Mouse (Mus musculus) lung, adult 2 months (tissue): ENCODE results near the gene Kctd2. TPM values are rescaled to one million over a fixed set of nuclear protein-coding genes. Genes with fewer than 3 reads are reported as not detected.

ENCODE experiments used
- DNase-seq: peaks from one replicate; pipeline ENCODE4 v3.0.0; 2022
- H3K4me1 ChIP-seq: fragments of 200-500 bp; 2 replicates; pipeline ENCODE4 v1.6.1; 2011; ENCODE audit warnings: low read length; ENCODE audit not compliant: control insufficient read depth, insufficient read depth
- H3K4me3 ChIP-seq: fragments of 200-500 bp; replicated peaks from 2 replicates; pipeline ENCODE3; 2011; ENCODE audit warnings: low read depth, mild to moderate bottlenecking, control low read depth, low read length; ENCODE audit errors: extremely low read depth
- CTCF ChIP-seq: fragments of 200-500 bp; IDR thresholded peaks from 2 replicates; pipeline ENCODE4 v1.5.1; 2011; ENCODE audit warnings: mild to moderate bottlenecking, low read length, control low read depth; ENCODE audit not compliant: insufficient read depth
- POLR2A ChIP-seq: fragments of 200-500 bp; IDR thresholded peaks from 2 replicates; pipeline ENCODE4 v1.6.1; 2011; ENCODE audit warnings: low read depth, mild to moderate bottlenecking, control low read depth, low read length, borderline replicate concordance; ENCODE audit errors: extremely low read depth
- WGBS: fragments of 180-500 bp; shearing (Covaris S2); methylation state at CpG from one replicate; pipeline ENCODE4 v1.1.7; 2018; 5-methylcytosine and 5-hydroxymethylcytosine counted together
- polyA plus RNA-seq: library from polyadenylated mRNA; depleted of rRNA; stranded (reverse); fragments of >200 nt; gene quantifications from 2 replicates; pipeline ENCODE4 v1.2.3, GENCODE M21; 2012

Gene Kctd2
- polyA plus RNA-seq, 1 experiment = 36.6 TPM

DNA sequence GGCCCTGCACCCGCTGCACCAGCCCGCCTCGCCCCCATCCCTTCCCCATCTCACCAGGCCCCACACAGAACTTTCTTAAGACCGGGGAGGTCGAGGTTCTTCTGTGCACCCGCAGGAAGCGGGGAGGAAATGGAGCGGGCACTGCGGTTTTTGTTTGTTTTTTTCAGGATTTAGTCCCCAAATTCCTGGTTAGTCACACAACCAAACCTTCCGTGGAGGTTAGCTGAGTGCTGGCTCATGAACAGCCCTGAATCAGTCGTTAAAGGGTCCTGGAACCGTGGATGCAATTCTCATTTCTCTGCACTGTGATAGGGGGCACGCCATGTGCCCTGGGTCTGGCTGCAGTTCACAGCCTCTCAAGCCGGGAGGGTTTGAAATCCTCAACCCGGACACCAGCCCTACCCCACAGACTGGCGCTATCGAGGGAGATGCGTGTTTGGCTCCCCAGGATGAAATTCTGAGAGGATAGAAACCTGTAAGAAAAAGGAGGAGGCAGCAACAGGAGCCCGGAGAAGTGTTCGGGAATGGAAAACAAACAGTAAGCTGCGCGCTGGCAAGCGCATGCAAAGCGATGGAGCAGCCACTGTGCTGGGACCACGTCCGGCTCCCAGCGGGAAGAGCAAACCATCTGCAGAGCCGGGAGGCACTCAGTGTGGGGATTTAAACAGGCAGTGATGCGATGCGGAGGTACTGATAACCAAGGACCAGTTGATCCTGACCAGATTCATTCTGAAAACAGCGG lies 15.8 kb downstream of the Kctd2 start:
- Histone ChIP-seq H3K4me1 (no peaks in the 10 kb centered on the region), H3K4me3 (no peak overlapping the region)
- WGBS = 10% methylated on average over 31 of the region's 31 CpGs
- TF ChIP-seq CTCF = no peak
- no peak for TF ChIP-seq POLR2A
- no peak for DNase-seq

DNA sequence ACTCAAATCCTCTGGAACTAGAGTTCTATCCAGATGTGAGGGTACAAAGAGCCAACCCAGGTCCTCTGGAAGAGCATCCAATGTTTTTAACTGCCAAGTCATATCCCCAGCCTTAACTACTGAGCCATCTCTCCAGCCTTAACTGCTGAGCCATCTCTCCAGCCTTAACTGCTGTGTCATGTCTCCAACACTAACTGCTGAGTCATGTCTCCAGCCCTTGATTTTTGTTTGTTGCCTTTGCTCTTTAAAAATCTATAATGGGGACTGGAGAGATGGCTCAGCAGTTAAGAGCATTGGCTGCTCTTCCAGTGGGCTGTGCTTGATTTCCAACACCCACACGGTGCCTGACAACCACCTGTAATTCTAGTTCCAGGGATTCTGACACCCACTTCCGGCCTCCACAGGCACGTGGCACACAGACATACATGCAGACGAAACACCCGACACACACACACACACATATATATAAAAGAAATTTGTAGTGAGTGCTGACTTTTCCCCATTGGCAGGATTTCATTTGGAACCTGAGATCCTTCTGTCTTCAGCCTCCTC lies 17.7 kb downstream of the Kctd2 start:
- Histone ChIP-seq H3K4me3 (no peak overlapping the region), H3K4me1 (no peaks in the 10 kb centered on the region)
- 63% methylated on average over 5 of the region's 5 CpGs for WGBS
- DNase-seq = no peak
- TF ChIP-seq POLR2A (no peak), CTCF (no peak)

DNA sequence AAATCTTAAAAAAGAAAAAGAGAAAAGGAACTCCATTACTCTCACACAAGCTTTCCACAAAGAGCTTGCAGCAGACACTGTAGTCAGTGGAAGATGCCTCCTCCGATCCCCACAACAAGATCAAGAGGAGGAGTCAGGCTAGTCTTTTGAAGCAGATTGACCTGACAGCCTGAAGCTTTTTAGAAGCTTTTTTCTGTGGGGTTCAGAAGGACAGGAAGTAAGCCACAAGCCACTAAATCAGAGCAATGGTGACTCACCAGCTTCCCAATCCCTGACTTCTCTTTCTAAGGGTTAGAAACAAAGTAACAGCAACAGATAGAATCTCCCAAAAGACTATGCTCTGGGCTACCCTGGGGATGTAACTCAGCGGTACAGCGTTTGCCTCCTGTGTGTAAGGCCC lies 19.4 kb downstream of the Kctd2 start:
- Histone ChIP-seq H3K4me1 (no peaks in the 10 kb centered on the region), H3K4me3 (no peak overlapping the region)
- TF ChIP-seq CTCF = no peak
- TF ChIP-seq POLR2A = no peak
- 77% methylated on average over 3 of the region's 3 CpGs for WGBS
- no peak for DNase-seq

DNA sequence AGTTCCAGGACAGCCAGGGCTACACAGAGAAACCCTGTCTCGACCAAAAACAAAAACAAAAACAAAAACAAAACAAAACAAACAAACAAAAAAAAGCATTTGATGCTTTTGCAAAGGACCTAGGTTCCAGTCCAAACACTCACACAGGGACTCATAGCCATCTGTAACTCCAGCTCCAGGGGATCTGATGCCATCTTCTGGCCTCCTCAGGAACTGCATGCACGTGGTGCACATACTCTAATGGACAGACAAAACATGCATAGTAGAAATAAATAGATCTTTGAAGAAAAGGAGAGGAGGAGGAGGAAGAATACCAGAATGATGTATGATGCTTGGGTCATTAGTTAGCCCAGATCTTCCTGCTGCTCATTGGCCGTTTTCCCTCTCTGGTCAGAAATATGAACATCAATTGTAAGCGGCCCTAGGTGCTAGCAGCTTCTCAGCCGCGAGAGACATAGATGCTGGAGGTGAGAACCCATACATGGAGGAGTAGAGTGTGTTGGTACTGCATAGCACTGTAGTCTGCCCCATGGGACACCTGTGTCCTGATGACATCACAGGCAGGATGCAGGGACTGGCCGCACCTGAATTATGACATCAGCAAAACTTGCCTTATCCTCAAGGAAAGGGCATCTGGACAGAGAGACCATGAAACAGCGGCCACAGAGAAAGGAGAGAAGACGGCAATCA lies 20.1 kb downstream of the Kctd2 start, which contains the start of gene Trim80:
TSS of gene Trim80 (plus strand) at position 640 of the 690 bp plus-strand sequence.
- no peak for TF ChIP-seq CTCF
- no peak for TF ChIP-seq POLR2A
- no peak within 1 kb of the TSS for H3K4me3 ChIP-seq
- 96% methylated on average over 9 of the region's 9 CpGs for WGBS
- H3K4me1 ChIP-seq = no peaks in the 10 kb centered on the region
- DNase-seq = no peak

DNA sequence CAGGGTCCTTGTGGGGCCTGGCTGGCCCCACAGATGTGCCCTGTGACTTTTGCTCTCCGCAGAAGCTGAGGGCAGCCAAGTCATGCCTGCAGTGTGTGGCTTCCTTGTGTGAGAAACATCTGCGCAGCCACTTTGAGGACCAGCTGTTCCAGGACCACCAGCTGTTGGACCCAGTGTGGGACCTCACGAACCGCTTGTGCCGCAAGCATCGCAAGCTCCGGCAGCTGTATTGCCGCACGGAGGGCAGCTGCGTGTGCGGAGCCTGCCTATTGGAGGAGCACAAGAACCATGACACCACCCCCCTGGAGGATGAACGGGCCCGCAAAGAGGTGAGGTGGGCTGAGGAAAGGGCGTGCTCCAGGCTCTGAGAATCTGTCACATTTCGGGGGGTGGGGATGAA lies 21.5 kb downstream of the Kctd2 start:
- no peak for DNase-seq
- WGBS = 72% methylated on average over 15 of the region's 15 CpGs
- no peak overlapping the region for H3K4me3 ChIP-seq
- no peak for TF ChIP-seq POLR2A
- no peak for TF ChIP-seq CTCF
- no peaks in the 10 kb centered on the region for H3K4me1 ChIP-seq

DNA sequence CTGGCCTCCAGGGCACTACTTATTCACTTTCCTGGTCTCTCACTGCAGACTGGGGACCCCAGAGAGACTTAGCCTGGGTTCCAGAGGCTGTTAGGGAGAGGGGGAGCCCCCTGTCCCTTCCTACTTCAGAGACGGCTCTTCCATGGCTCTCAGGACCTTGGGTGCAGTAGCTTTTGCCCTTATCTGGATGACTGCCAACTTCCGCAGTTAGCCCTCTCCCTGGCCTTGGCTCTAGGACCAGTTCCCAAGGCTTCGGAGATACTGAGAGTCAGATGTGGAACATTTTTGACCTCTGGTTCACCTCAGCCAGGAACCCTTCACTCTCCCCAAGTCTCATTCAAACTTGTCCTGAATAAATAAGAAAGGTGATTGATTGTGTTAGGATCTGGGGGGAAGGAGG lies 27.0 kb downstream of the Kctd2 start:
- no peak overlapping the region for H3K4me3 ChIP-seq
- DNase-seq = no peak
- WGBS = 23% methylated on average over 3 of the region's 3 CpGs
- TF ChIP-seq POLR2A (no peak), CTCF (no peak)
- no peaks in the 10 kb centered on the region for H3K4me1 ChIP-seq

DNA sequence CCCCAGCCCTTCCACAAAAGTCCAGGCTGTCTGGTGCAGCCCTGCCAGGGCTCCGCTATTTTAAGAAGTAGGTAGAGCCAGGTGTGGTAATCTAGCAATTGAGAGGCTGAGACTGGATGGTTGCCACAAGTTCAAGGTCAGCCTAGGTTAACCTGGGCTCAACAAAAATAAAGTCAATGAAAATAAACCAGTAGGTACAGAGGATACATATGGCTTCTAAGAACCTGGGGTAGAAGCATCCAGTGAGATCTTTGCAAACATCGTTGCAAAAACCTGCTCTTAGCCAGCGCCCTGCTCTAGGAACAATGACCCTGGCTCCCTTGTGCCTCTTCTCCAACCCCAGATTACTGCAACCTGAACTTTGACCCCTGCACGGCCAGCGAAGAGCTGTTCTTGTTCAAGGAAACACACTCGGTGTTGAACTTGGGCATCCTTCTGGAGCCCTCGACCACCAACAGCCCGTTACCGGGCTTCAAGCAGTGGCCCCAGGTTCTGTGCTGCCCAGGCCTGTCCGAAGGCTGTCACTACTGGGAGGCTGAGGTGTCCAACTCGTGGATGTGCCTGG lies 27.5 kb downstream of the Kctd2 start:
- no peak for DNase-seq
- TF ChIP-seq CTCF = no peak
- no peak for TF ChIP-seq POLR2A
- no peaks in the 10 kb centered on the region for H3K4me1 ChIP-seq
- H3K4me3 ChIP-seq = no peak overlapping the region
- WGBS = 80% methylated on average over 11 of the region's 11 CpGs

DNA sequence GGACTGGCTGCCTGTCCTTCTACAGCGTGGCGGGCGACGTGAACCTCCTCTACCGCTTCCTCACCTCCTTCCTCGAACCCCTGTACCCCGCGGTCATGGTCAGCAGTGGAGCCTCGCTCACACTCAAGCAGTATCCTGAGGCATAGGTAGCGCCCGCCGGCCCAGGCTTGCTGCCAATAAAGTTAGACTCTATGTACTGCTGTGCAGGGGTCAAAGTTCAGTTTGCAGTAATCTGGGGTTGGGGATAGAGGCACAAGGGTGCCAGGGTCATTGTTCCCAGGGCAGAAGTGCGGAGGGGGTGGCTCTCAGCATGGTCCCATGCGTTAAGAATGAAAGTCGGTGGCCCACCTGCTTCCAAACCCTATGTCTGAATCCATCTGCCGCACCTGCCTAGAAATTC lies 28.1 kb downstream of the Kctd2 start:
- Histone ChIP-seq H3K4me3 (no peak overlapping the region), H3K4me1 (no peaks in the 10 kb centered on the region)
- no peak for DNase-seq
- TF ChIP-seq CTCF (no peak), POLR2A (no peak)
- WGBS = 90% methylated on average over 16 of the region's 16 CpGs

DNA sequence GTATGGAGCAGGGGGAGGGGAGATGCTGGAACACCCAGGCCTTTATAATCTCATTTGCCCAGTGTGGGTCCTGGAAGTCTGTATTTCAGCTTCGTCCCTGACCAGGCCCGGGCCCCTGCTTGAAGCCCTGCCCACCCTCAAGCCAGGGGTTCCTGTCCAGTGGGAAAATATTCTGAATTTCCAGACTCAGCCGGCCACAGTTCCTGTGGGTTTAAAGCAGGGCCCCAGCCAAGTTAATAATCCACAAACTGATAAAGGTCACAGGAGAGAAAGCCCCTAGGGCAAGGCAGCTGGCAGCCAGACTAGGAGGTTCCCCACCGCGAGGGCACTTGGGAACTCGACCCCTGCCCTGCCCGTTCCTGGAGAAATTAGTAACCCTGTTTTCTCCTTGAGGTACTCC lies 29.1 kb downstream of the Kctd2 start:
- DNase-seq = no peak
- H3K4me3 ChIP-seq = no peak overlapping the region
- H3K4me1 ChIP-seq = no peaks in the 10 kb centered on the region
- 74% methylated on average over 7 of the region's 7 CpGs for WGBS
- TF ChIP-seq CTCF (no peak), POLR2A (no peak)
